Mouse (Mus musculus) erythroblast, embryonic 14.5 days (primary cell): ENCODE data around the gene Bmf.

ENCODE experiments used
- GATA1 ChIP-seq: IDR thresholded peaks from 2 replicates; pipeline ENCODE4 v1.6.1; 2012; ENCODE audit warnings: low read length, inconsistent platforms, mixed read lengths
- TAL1 ChIP-seq: IDR thresholded peaks from 3 replicates; pipeline ENCODE4 v1.6.1; 2012; ENCODE audit warnings: low read length, inconsistent platforms, mixed read lengths

DNA sequence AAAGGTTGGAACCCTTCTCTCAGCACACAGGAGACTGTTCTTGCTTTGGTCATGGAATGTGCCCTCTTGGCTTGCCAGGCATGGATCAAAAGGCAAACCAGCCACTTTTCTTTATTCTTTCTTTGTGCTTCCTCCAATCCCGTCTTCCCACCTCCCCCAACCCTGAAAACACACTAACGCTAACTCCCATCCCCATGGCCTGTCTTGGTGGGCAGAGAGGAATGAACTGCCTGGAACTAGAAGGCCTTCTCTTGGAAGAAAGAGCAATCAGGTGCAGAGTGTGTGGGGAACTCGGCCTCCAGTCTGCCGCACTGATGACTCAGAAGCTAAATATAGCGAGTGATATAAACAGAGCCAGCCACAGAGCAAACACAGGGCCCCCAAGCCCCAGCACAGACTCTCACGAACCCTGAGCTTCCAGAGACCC is 8.8 kb downstream of the Bmf start:
- TF ChIP-seq GATA1 (no peak), TAL1 (no peak)
